In genomic region chr17:35244999-35245398, GRCm38 (mm10) we compare ENCODE assay signal across 10 mouse cellular contexts. TPM values are rescaled to one million over a fixed set of nuclear protein-coding genes. Genes with fewer than 3 reads are reported as not detected.
DNase-seq lines count a peak whose midpoint lies in the region; ATAC-seq and TF ChIP-seq lines count a peak whose summit lies in the region.
"Had no signal": no experiment of that assay in that cellular context is flagged by ENCODE, and none has a peak within 500 bp of the region (broad histone marks: within the 10 kb centered on the region; RNA-seq: fewer than 3 reads in every experiment).

No protein-coding gene starts in this region.

- peaks cover 70% of the 10 kb centered on the region for H3K36me3 ChIP-seq in lung, embryonic 14.5 days (ENCODE audit: insufficient read depth)
- H3K36me3 ChIP-seq in forebrain, embryonic 12.5 days (replicated peaks): peaks cover 69% of the 10 kb centered on the region
- peaks cover 57% of the 10 kb centered on the region for H3K36me3 ChIP-seq in limb, embryonic 11.5 days (ENCODE audit: control insufficient read depth, insufficient read depth, low read length)
- H3K36me3 ChIP-seq in neural tube, embryonic 13.5 days: peaks cover 69% of the 10 kb centered on the region

- no peak for DNase-seq in lung, embryonic 14.5 days
- no peak for DNase-seq in lung, postnatal 25 days (ENCODE audit: low spot score)
- DNase-seq in limb, embryonic 11.5 days (ENCODE audit: low spot score): no peak
- DNase-seq in thymus, adult 18-20 months: no peak
- no peak for DNase-seq in layer of hippocampus, adult 18-20 months (ENCODE audit: low spot score in 2 of 2)
- DNase-seq in spleen, postnatal 14 days (ENCODE audit: low spot score in 2 of 2): no peak

- H3K4me2 ChIP-seq in lung, embryonic 14.5 days: peak overlapping the region; percentile 85
- H3K4me2 ChIP-seq in forebrain, embryonic 12.5 days: peak overlapping the region; percentile 79
- H3K4me2 ChIP-seq in limb, embryonic 11.5 days (ENCODE audit: low read depth, severe bottlenecking): peak overlapping the region; percentile 94; the same call in 1 of the 2 replicates
- peak overlapping the region; percentile 93 for H3K4me2 ChIP-seq in neural tube, embryonic 13.5 days

- peaks cover 14% of the 10 kb centered on the region for H3K4me1 ChIP-seq in lung, embryonic 14.5 days (ENCODE audit: insufficient read depth)
- H3K4me1 ChIP-seq in forebrain, embryonic 12.5 days: peaks cover 48% of the 10 kb centered on the region
- peaks cover 22% of the 10 kb centered on the region for H3K4me1 ChIP-seq in limb, embryonic 11.5 days (ENCODE audit: control insufficient read depth, insufficient read depth, low read length)
- H3K4me1 ChIP-seq in neural tube, embryonic 13.5 days (replicated peaks): peaks cover 53% of the 10 kb centered on the region

- no peak overlapping the region for H3K27ac ChIP-seq in lung, embryonic 14.5 days (ENCODE audit: low read depth)
- no peak overlapping the region for H3K27ac ChIP-seq in forebrain, embryonic 12.5 days
- no peak overlapping the region for H3K27ac ChIP-seq in limb, embryonic 11.5 days (replicated peaks; ENCODE audit: low read depth, low read length)
- H3K27ac ChIP-seq in neural tube, embryonic 13.5 days (replicated peaks): no peak overlapping the region

- H3K9me3 ChIP-seq in lung, embryonic 14.5 days (ENCODE audit: low read depth, low read length): no peaks in the 10 kb centered on the region
- H3K9me3 ChIP-seq in forebrain, embryonic 12.5 days: no peaks in the 10 kb centered on the region
- no peaks in the 10 kb centered on the region for H3K9me3 ChIP-seq in limb, embryonic 11.5 days (ENCODE audit: control insufficient read depth, low read length)
- H3K9me3 ChIP-seq in neural tube, embryonic 13.5 days: no peaks in the 10 kb centered on the region

- H3K4me3 ChIP-seq in lung, embryonic 14.5 days (ENCODE audit: low read depth, low read length): peak overlapping the region; percentile 97
- H3K4me3 ChIP-seq in forebrain, embryonic 12.5 days (replicated peaks): peak overlapping the region; percentile 98
- peak overlapping the region; percentile 98; the same call in 1 of the 2 replicates for H3K4me3 ChIP-seq in limb, embryonic 11.5 days (ENCODE audit: low read depth, low read length)
- peak overlapping the region; percentile 99 for H3K4me3 ChIP-seq in neural tube, embryonic 13.5 days

- 65% methylated on average over 2 of the region's 2 CpGs for WGBS in lung, embryonic 14.5 days
- WGBS in forebrain, embryonic 12.5 days: 82% methylated on average over 2 of the region's 2 CpGs
- 86% methylated on average over 2 of the region's 2 CpGs for WGBS in limb, embryonic 11.5 days
- WGBS in neural tube, embryonic 13.5 days: 78% methylated on average over 2 of the region's 2 CpGs

- no peak for ATAC-seq in lung, embryonic 14.5 days (ENCODE audit: insufficient read depth)
- ATAC-seq in forebrain, embryonic 12.5 days (ENCODE audit: low FRiP score): no peak
- ATAC-seq in limb, embryonic 11.5 days (ENCODE audit: insufficient number of reproducible peaks, low FRiP score, low TSS enrichment, low read depth): no peak
- no peak for ATAC-seq in neural tube, embryonic 13.5 days (ENCODE audit: low read depth)

- H3K9ac ChIP-seq in lung, embryonic 14.5 days: peak overlapping the region; percentile 100
- H3K9ac ChIP-seq in forebrain, embryonic 12.5 days: peak overlapping the region; percentile 100
- peak overlapping the region; percentile 3; the same call in 1 of the 2 replicates for H3K9ac ChIP-seq in limb, embryonic 11.5 days (ENCODE audit: low read length)
- peak overlapping the region; percentile 100 for H3K9ac ChIP-seq in neural tube, embryonic 13.5 days

- no peaks in the 10 kb centered on the region for H3K27me3 ChIP-seq in lung, embryonic 14.5 days (ENCODE audit: insufficient read depth, low read length)
- H3K27me3 ChIP-seq in forebrain, embryonic 12.5 days: no peaks in the 10 kb centered on the region
- H3K27me3 ChIP-seq in limb, embryonic 11.5 days (ENCODE audit: control insufficient read depth, insufficient read depth, low read length): no peaks in the 10 kb centered on the region
- no peaks in the 10 kb centered on the region for H3K27me3 ChIP-seq in neural tube, embryonic 13.5 days

- TF ChIP-seq CTCF in lung, embryonic 14.5 days (IDR thresholded peaks at IDR 0.05; ENCODE audit: low read depth): no peak

RNA-seq across cellular contexts. Expression of gene Ddx39b, which starts 3.5 kb away (rescaled TPM):
- 529 and 569 TPM in 2 replicates for polyA plus RNA-seq in lung, embryonic 14.5 days (2014; fragmentation: Nextera tagmentation; extraction: Ambion mirVana)
- 614 and 623 TPM in 2 replicates for polyA plus RNA-seq in forebrain, embryonic 12.5 days (2016; fragmentation: Nextera tagmentation; extraction: Ambion mirVana)
- 739 and 748 TPM in 2 replicates for polyA plus RNA-seq in limb, embryonic 11.5 days (2014; fragmentation: Nextera tagmentation; extraction: Ambion mirVana)
- 385 and 402 TPM in 2 replicates for polyA plus RNA-seq in neural tube, embryonic 13.5 days (2015; fragmentation: Nextera tagmentation; extraction: Ambion mirVana)
- total RNA-seq in layer of hippocampus, adult 18-20 months (2021): 100 to 1,000 TPM; 210 to 215 TPM

RNA-seq across cellular contexts. Expression of gene Nfkbil1, which starts 9.4 kb away (rescaled TPM):
- polyA plus RNA-seq in lung, embryonic 14.5 days (2014; fragmentation: Nextera tagmentation; extraction: Ambion mirVana): 3.0 and 4.5 TPM in 2 replicates
- polyA plus RNA-seq in forebrain, embryonic 12.5 days (2016; fragmentation: Nextera tagmentation; extraction: Ambion mirVana): 11.0 and 12.9 TPM in 2 replicates
- polyA plus RNA-seq in limb, embryonic 11.5 days (2014; fragmentation: Nextera tagmentation; extraction: Ambion mirVana): 4.0 and 4.6 TPM in 2 replicates
- polyA plus RNA-seq in neural tube, embryonic 13.5 days (2015; fragmentation: Nextera tagmentation; extraction: Ambion mirVana): 9.5 and 10.8 TPM in 2 replicates
- 10 to 100 TPM; 13.6 to 15.8 TPM for total RNA-seq in layer of hippocampus, adult 18-20 months (2021)

RNA-seq across cellular contexts. Expression of gene Atp6v1g2, which starts 11.5 kb away (rescaled TPM):
- 3.7 and 5.9 TPM in 2 replicates for polyA plus RNA-seq in lung, embryonic 14.5 days (2014; fragmentation: Nextera tagmentation; extraction: Ambion mirVana)
- polyA plus RNA-seq in forebrain, embryonic 12.5 days (2016; fragmentation: Nextera tagmentation; extraction: Ambion mirVana): 16.2 and 17.3 TPM in 2 replicates
- polyA plus RNA-seq in limb, embryonic 11.5 days (2014; fragmentation: Nextera tagmentation; extraction: Ambion mirVana): 3.9 and 5.9 TPM in 2 replicates
- 58.9 and 66.1 TPM in 2 replicates for polyA plus RNA-seq in neural tube, embryonic 13.5 days (2015; fragmentation: Nextera tagmentation; extraction: Ambion mirVana)
- 100 to 1,000 TPM; 637 to 681 TPM for total RNA-seq in layer of hippocampus, adult 18-20 months (2021)

RNA-seq across cellular contexts. Expression of gene H2-D1, which starts 17.5 kb away (rescaled TPM):
- polyA plus RNA-seq in lung, embryonic 14.5 days (2014; fragmentation: Nextera tagmentation; extraction: Ambion mirVana): 69.7 and 73.2 TPM in 2 replicates
- 37.2 and 39.2 TPM in 2 replicates for polyA plus RNA-seq in forebrain, embryonic 12.5 days (2016; fragmentation: Nextera tagmentation; extraction: Ambion mirVana)
- polyA plus RNA-seq in limb, embryonic 11.5 days (2014; fragmentation: Nextera tagmentation; extraction: Ambion mirVana): 15.7 and 16.3 TPM in 2 replicates
- 70.5 and 79.1 TPM in 2 replicates for polyA plus RNA-seq in neural tube, embryonic 13.5 days (2015; fragmentation: Nextera tagmentation; extraction: Ambion mirVana)
- total RNA-seq in layer of hippocampus, adult 18-20 months (2021): 10 to 100 TPM; 22.1 to 26.7 TPM

RNA-seq across cellular contexts. Expression of gene Gm16181, which starts 24.4 kb away (rescaled TPM):
- polyA plus RNA-seq in lung, embryonic 14.5 days (2014; fragmentation: Nextera tagmentation; extraction: Ambion mirVana): 0.37 and 0.70 TPM in 2 replicates
- 0.41 TPM in 2 replicates for polyA plus RNA-seq in forebrain, embryonic 12.5 days (2016; fragmentation: Nextera tagmentation; extraction: Ambion mirVana)
- not detected in 2 replicates for polyA plus RNA-seq in limb, embryonic 11.5 days (2014; fragmentation: Nextera tagmentation; extraction: Ambion mirVana)
- 0.56 TPM in 1 of 2 replicates, not detected in the other for polyA plus RNA-seq in neural tube, embryonic 13.5 days (2015; fragmentation: Nextera tagmentation; extraction: Ambion mirVana)
- not detected for total RNA-seq in layer of hippocampus, adult 18-20 months (2021)
- total RNA-seq: hematopoietic stem cell, adult 5-6 weeks; neutrophil, adult 5-6 weeks had no signal

Comparison
In these comparisons a context has a peak if more than half of its experiments do, and no peak if none do; other contexts are left out.
1. H3K9ac ChIP-seq: peak in every context shown above with its lines; median percentile 100 in lung, embryonic 14.5 days; 100 in forebrain, embryonic 12.5 days; 100 in neural tube, embryonic 13.5 days; 3 in limb, embryonic 11.5 days.